In the genomic region with DNA sequence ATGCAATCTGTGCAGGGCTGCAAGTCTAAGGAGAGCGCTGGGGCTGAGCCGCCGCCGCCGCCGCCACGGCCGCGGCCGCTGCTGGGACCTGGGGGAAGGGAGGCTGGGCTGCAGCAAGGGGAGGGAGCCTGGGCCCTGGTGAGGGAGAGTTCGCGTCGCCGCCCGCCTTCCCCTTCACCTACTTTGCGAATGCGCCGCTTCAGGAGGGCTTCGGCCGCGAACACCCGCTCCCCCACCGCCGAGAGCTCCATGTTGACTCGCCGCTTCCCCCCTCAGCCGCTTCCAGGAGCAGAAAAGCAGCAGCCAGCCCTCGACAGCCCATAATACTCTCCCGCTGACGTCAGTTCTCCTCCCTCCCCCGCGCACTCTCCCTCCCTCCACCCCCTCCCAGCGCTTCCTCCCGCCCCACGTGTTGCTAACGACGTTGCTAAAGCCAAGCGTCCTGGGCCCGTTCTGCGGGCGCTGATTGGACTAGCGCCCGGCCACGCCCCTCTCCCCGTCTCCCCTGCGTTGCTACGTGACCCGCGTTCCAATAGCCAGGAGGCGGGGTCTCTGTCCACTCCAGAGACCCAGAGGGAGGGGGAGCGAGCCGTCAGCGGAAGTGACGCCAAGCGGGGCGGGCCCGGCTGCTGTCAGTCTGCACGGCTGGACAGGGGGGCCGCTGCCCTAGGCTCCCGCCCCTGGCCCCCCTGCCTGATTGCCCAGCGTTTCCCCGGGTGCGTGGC, we compare ENCODE assay signal across 8 mouse cellular contexts. TPM values are rescaled to one million over a fixed set of nuclear protein-coding genes. Genes with fewer than 3 reads are reported as not detected.
DNase-seq lines count a peak whose midpoint lies in the region; ATAC-seq and TF ChIP-seq lines count a peak whose summit lies in the region.

Gene Cbx8, minus strand, starts transcription at position 370 of the 725 bp plus-strand sequence.

- no peaks in the 10 kb centered on the region for H3K79me2 ChIP-seq in heart, adult 2 months (replicated peaks; ENCODE audit: control insufficient read depth, insufficient read depth, low read length)

- peak within 1 kb of the TSS; percentile 80 for H3K4me2 ChIP-seq in embryonic facial prominence, embryonic 13.5 days
- H3K4me2 ChIP-seq in limb, embryonic 13.5 days (replicated peaks), result peak within 1 kb of the TSS; percentile 94
- peak within 1 kb of the TSS; percentile 92 for H3K4me2 ChIP-seq in midbrain, embryonic 16.5 days (ENCODE audit: low read length)

- WGBS in embryonic facial prominence, embryonic 13.5 days, result under 1% methylated on average over 54 of the region's 63 CpGs
- 1% methylated on average over 58 of the region's 63 CpGs for WGBS in heart, adult 2 months
- 0% methylated on average over 52 of the region's 63 CpGs for WGBS in limb, embryonic 13.5 days
- 0% methylated on average over 60 of the region's 63 CpGs for WGBS in midbrain, embryonic 16.5 days

- H3K27me3 ChIP-seq in embryonic facial prominence, embryonic 13.5 days, result peaks cover 83% of the 10 kb centered on the region
- H3K27me3 ChIP-seq in heart, adult 2 months (ENCODE audit: control insufficient read depth, insufficient read depth, low read length), result peaks cover 16% of the 10 kb centered on the region
- peaks cover 65% of the 10 kb centered on the region for H3K27me3 ChIP-seq in limb, embryonic 13.5 days
- peaks cover 43% of the 10 kb centered on the region for H3K27me3 ChIP-seq in midbrain, embryonic 16.5 days (ENCODE audit: control insufficient read depth, insufficient read depth, low read depth, low read length)

- peaks cover 10% of the 10 kb centered on the region for H3K36me3 ChIP-seq in embryonic facial prominence, embryonic 13.5 days
- H3K36me3 ChIP-seq in heart, adult 2 months (ENCODE audit: control insufficient read depth, insufficient read depth, low read length), result no peaks in the 10 kb centered on the region
- peaks cover 10% of the 10 kb centered on the region for H3K36me3 ChIP-seq in limb, embryonic 13.5 days
- H3K36me3 ChIP-seq in midbrain, embryonic 16.5 days (ENCODE audit: control insufficient read depth, insufficient read depth, low read length), result 0 out of 2 replicates have a peak, but pooled peaks cover 5% of the 10 kb centered on the region

- H3K9me3 ChIP-seq in embryonic facial prominence, embryonic 13.5 days, result no peaks in the 10 kb centered on the region
- no peaks in the 10 kb centered on the region for H3K9me3 ChIP-seq in limb, embryonic 13.5 days
- H3K9me3 ChIP-seq in midbrain, embryonic 16.5 days (replicated peaks; ENCODE audit: control insufficient read depth, low read length, poor library complexity, severe bottlenecking), result no peaks in the 10 kb centered on the region

- intact Hi-C loops in heart, adult 2 months (cut with DNase I), result loop anchor here (2.0 kb wide), 1 partner anchor 14 kb away; no protein-coding TSS in a partner anchor

- TF ChIP-seq EP300 in heart, adult 2 months (IDR thresholded peaks at IDR 0.05; ENCODE audit: insufficient read depth, low read depth, low read length), result peak; percentile 66; the same call in 1 of the 2 replicates

- TF ChIP-seq CTCF in heart, adult 2 months (IDR thresholded peaks at IDR 0.05), result no peak

- peak within 1 kb of the TSS; percentile 84 for H3K9ac ChIP-seq in embryonic facial prominence, embryonic 13.5 days
- H3K9ac ChIP-seq in heart, adult 2 months (ENCODE audit: low read depth, low read length), result peak within 1 kb of the TSS; percentile 96
- peak within 1 kb of the TSS; percentile 86 for H3K9ac ChIP-seq in limb, embryonic 13.5 days
- peak within 1 kb of the TSS; percentile 89 for H3K9ac ChIP-seq in midbrain, embryonic 16.5 days (ENCODE audit: low read depth, low read length)

- peak within 1 kb of the TSS; percentile 76 for H3K4me3 ChIP-seq in embryonic facial prominence, embryonic 13.5 days
- peak within 1 kb of the TSS; percentile 85 for H3K4me3 ChIP-seq in heart, adult 2 months
- H3K4me3 ChIP-seq in limb, embryonic 13.5 days, result peak within 1 kb of the TSS; percentile 77
- peak within 1 kb of the TSS; percentile 63 for H3K4me3 ChIP-seq in midbrain, embryonic 16.5 days (ENCODE audit: low read depth, low read length)

- peak; percentile 89 for ATAC-seq in embryonic facial prominence, embryonic 13.5 days (ENCODE audit: insufficient number of reproducible peaks, insufficient read depth, low FRiP score, low TSS enrichment, low read depth)
- ATAC-seq in limb, embryonic 13.5 days (ENCODE audit: low FRiP score, low read depth), result peak; percentile 90
- peak; percentile 92 for ATAC-seq in midbrain, embryonic 16.5 days

- TF ChIP-seq POLR2A in heart, adult 2 months (IDR thresholded peaks at IDR 0.05; ENCODE audit: insufficient read depth, low read depth, low read length), result peak; percentile 91

- peak; percentile 100 for DNase-seq in 3134 (ENCODE audit: extremely low read depth, insufficient read length, low spot score)
- peak; percentile 99 to 100 for DNase-seq in adrenal gland, postnatal 36 days
- peak; percentile 99 to 100 for DNase-seq in heart, adult 2 months
- peak; percentile 99 to 100 for DNase-seq in kidney, adult 8-10 months
- DNase-seq in spleen, postnatal 10 days (ENCODE audit: low spot score in 2 of 2), result peak; percentile 82 to 96

- peak within 1 kb of the TSS; percentile 84 for H3K27ac ChIP-seq in embryonic facial prominence, embryonic 13.5 days
- peak within 1 kb of the TSS; percentile 92 for H3K27ac ChIP-seq in heart, adult 2 months
- peak within 1 kb of the TSS; percentile 81 for H3K27ac ChIP-seq in limb, embryonic 13.5 days
- peak within 1 kb of the TSS; percentile 93 for H3K27ac ChIP-seq in midbrain, embryonic 16.5 days (ENCODE audit: low read length)

- H3K4me1 ChIP-seq in embryonic facial prominence, embryonic 13.5 days, result peaks cover 84% of the 10 kb centered on the region
- peaks cover 12% of the 10 kb centered on the region for H3K4me1 ChIP-seq in heart, adult 2 months (ENCODE audit: control insufficient read depth, insufficient read depth, low read length)
- H3K4me1 ChIP-seq in limb, embryonic 13.5 days, result peaks cover 89% of the 10 kb centered on the region
- peaks cover 46% of the 10 kb centered on the region for H3K4me1 ChIP-seq in midbrain, embryonic 16.5 days (ENCODE audit: control insufficient read depth, insufficient read depth, low read length)

RNA-seq across cellular contexts. Expression of gene Cbx8, which starts in this region (rescaled TPM):
- total RNA-seq in adrenal gland, postnatal 36 days (2021), result 10 to 100 TPM; 21.4 to 21.5 TPM
- polyA plus RNA-seq in embryonic facial prominence, embryonic 13.5 days (2015; fragmentation: Nextera tagmentation; extraction: Ambion mirVana), result 6.8 and 10.7 TPM in 2 replicates
- 1 to 10 TPM; 4.0 to 5.3 TPM for total RNA-seq in heart, adult 2 months (2021)
- 2.0 and 2.7 TPM in 2 replicates for polyA plus RNA-seq in heart, adult 2 months (2012; rRNA removed)
- polyA plus RNA-seq in limb, embryonic 13.5 days (2015; fragmentation: Nextera tagmentation; extraction: Ambion mirVana), result 9.4 and 10.6 TPM in 2 replicates
- polyA plus RNA-seq in midbrain, embryonic 16.5 days (2015; fragmentation: Nextera tagmentation; extraction: Ambion mirVana), result 8.5 and 8.6 TPM in 2 replicates

Comparison
In these comparisons a context has a peak if more than half of its experiments do, and no peak if none do; other contexts are left out.
1. Peak in every context shown above with its lines: DNase-seq, ATAC-seq, H3K4me3 ChIP-seq and H3K27ac ChIP-seq.